Mouse (Mus musculus): Measurements from ENCODE around the gene Hoxc9. TPM values are rescaled to one million over a fixed set of nuclear protein-coding genes. Genes with fewer than 3 reads are reported as not detected.

The Hoxc9 gene
- polyA plus RNA-seq, 1 experiment from 2014 or later: not detected

DNA sequence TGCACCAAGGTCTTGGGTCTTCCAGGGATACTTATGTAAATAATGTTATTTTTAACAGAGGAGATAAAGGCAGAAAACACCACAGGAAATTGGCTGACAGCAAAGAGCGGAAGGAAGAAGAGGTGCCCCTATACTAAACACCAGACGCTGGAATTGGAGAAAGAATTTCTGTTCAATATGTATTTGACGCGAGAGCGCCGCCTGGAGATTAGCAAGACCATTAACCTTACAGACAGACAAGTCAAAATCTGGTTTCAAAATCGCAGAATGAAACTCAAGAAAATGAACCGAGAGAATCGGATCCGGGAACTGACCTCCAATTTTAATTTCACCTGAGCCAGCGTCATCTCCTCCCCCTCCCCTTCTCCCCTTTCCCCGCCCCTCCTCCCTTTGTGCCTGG is 5.5 kb upstream of the Hoxc9 start:
- Histone ChIP-seq H3K4me3 (no peak overlapping the region), H3K27ac (no peak overlapping the region), H3K9ac (no peak overlapping the region), H3K27me3 (peaks cover 99% of the 10 kb centered on the region), H3K4me1 (0 out of 2 replicates have a peak, but pooled peaks cover 5% of the 10 kb centered on the region), H3K4me2 (no peak overlapping the region), H3K9me3 (no peaks in the 10 kb centered on the region), H3K36me3 (no peaks in the 10 kb centered on the region)
- WGBS: 3% methylated on average over 12 of the region's 12 CpGs
- ATAC-seq (ENCODE audit: borderline replicate concordance, extremely low read depth, low FRiP score, low TSS enrichment): no peak

DNA sequence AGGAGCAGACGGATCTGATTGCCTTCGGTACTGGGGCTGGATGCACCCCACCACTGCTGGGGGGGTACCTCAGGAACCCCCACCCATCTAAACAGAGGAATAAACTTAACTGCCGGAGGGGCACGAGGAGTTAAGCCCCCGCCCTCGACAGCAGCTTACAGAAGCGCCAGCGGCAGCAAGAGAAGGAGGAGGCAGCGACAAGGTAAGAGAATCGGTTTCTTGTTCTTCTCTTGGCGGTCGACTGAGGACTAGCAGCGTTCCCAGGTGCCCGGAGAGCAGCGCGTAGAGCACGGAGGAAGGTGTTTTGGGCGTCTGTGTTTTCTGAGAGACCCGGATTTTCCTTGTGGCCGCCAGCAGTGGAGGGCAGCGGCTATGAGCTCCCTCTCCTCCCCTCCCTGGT is 4.0 kb upstream of the Hoxc9 start:
- Histone ChIP-seq H3K9me3 (no peaks in the 10 kb centered on the region), H3K9ac (no peak overlapping the region), H3K27me3 (peaks cover 99% of the 10 kb centered on the region), H3K4me1 (peaks cover 2% of the 10 kb centered on the region; the same call in 1 of the 2 replicates), H3K4me3 (no peak overlapping the region), H3K36me3 (no peaks in the 10 kb centered on the region), H3K4me2 (no peak overlapping the region), H3K27ac (no peak overlapping the region)
- ATAC-seq (ENCODE audit: borderline replicate concordance, extremely low read depth, low FRiP score, low TSS enrichment): no peak
- under 1% methylated on average over 21 of the region's 21 CpGs for WGBS

DNA sequence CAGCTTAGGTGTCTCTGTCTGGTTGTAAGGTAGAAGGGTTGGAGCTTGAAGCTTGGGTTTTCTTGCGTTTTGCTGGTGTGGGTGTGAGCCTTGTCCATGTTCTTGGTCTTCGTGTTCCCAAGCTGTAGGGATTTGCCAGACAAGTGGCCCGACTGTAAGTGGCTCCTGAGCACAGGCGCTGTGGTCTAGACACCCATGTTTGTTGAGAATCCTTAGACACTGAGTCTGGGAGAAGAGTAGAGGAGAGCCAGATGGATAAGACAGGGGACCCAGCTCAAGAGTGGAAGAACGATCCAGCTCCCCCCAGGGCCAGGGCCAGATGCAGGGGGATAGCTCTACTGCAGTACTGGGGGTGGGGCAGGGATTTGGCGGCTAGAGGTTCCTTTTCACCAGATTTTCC is 3.5 kb upstream of the Hoxc9 start:
- H3K27ac ChIP-seq: no peak overlapping the region
- no peak overlapping the region for H3K4me3 ChIP-seq
- H3K9ac ChIP-seq: no peak overlapping the region
- WGBS: 2% methylated on average over 6 of the region's 6 CpGs
- no peak overlapping the region for H3K4me2 ChIP-seq
- H3K4me1 ChIP-seq: peaks cover 4% of the 10 kb centered on the region; the same call in 1 of the 2 replicates
- H3K27me3 ChIP-seq: peaks cover 99% of the 10 kb centered on the region
- ATAC-seq (ENCODE audit: borderline replicate concordance, extremely low read depth, low FRiP score, low TSS enrichment): no peak
- H3K9me3 ChIP-seq: no peaks in the 10 kb centered on the region
- H3K36me3 ChIP-seq: no peaks in the 10 kb centered on the region

DNA sequence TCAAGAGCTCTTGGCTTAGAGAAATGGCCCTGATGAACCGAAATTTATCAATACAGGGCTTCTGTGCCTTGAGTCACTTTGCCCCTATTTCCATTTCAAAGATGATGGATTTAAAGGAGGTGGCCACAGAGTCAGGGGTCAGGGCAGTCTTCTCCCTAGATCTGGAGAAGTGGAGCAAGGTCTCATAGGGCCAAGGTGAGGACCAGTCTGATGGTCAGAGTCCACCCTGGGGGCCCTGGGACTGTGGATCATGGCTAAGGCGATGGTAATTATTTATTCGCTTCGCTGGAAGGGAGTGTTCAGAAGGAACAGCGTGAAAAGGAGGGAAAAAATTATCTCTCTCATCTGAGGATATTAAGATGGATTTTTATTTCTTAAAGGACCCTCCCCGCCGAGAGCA is 1.2 kb upstream of the Hoxc9 start:
- Histone ChIP-seq H3K4me1 (peaks cover 4% of the 10 kb centered on the region; the same call in 1 of the 2 replicates), H3K4me3 (no peak overlapping the region), H3K9me3 (no peaks in the 10 kb centered on the region), H3K9ac (no peak overlapping the region), H3K4me2 (no peak overlapping the region), H3K27me3 (peaks cover 100% of the 10 kb centered on the region), H3K27ac (no peak overlapping the region), H3K36me3 (no peaks in the 10 kb centered on the region)
- WGBS: 4% methylated on average over 7 of the region's 7 CpGs
- no peak for ATAC-seq (ENCODE audit: borderline replicate concordance, extremely low read depth, low FRiP score, low TSS enrichment)

DNA sequence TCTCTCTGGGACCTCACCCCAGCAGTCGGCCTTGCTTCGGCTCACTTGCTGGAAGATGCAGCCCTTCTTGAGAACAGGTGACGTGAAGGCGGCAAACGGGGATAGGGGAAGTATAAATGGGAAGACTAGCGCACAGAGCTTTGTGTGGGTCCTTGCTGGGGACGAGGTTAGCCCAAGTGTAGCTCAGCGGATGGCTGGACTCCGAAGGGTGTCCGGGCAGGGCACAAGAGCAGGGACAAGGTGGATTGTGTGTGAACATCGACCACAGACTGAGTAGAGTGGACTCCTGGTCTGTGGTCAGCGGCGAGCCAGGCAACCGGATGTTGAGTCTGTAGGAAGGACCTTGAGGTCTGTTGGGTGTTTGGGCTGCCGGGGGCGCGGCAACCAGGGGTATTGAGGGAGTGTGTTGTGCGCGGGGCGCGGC is 539 bp upstream of the Hoxc9 start:
- no peak overlapping the region for H3K27ac ChIP-seq
- no peaks in the 10 kb centered on the region for H3K36me3 ChIP-seq
- H3K4me2 ChIP-seq: no peak overlapping the region
- ATAC-seq (ENCODE audit: borderline replicate concordance, extremely low read depth, low FRiP score, low TSS enrichment): no peak
- no peak overlapping the region for H3K4me3 ChIP-seq
- H3K9ac ChIP-seq: no peak overlapping the region
- peaks cover 100% of the 10 kb centered on the region for H3K27me3 ChIP-seq
- peaks cover 4% of the 10 kb centered on the region; the same call in 1 of the 2 replicates for H3K4me1 ChIP-seq
- under 1% methylated on average over 21 of the region's 21 CpGs for WGBS
- no peaks in the 10 kb centered on the region for H3K9me3 ChIP-seq

DNA sequence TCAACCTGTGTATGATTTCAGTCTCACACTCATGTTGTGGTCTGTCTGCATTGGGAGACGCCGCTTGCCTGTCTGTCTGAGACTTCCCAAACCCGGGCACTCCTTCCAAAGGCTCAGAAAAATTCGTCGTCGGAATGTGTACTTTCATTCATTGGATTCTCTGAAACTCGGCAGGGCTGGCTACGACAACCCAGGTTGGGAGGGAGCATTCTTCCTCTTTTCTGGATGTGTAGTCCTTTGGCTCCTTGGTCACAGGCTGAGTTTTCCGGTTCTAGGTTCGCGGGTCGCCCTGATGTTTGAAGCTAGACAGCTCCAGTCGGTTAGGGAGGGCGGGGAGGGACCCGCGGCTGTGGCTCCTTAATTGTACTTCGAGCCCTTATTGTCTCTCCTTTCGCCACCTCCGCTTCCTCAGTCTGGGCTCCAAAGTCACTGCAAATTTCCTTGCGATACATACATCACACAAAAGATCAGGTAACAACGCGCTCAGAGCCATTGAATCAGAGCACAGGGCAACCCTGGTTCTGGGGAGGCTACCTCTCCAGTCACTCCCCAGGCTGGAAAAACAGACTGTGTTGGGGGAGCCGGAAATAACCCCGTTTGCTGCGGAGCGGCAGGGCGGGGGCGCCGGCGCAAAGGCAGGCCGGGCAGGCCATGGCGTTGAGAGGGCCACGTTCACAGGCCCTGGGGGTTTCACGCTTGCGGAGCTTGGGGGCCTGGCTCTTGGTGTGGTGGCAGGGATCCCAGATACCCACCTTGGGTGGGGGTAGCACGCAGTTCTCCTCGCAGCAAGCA is 588 bp downstream of the Hoxc9 start:
- Histone ChIP-seq H3K27me3 (peaks cover 100% of the 10 kb centered on the region), H3K9ac (no peak overlapping the region), H3K4me2 (peak overlapping the region; percentile 14; the same call in 1 of the 2 replicates)

DNA sequence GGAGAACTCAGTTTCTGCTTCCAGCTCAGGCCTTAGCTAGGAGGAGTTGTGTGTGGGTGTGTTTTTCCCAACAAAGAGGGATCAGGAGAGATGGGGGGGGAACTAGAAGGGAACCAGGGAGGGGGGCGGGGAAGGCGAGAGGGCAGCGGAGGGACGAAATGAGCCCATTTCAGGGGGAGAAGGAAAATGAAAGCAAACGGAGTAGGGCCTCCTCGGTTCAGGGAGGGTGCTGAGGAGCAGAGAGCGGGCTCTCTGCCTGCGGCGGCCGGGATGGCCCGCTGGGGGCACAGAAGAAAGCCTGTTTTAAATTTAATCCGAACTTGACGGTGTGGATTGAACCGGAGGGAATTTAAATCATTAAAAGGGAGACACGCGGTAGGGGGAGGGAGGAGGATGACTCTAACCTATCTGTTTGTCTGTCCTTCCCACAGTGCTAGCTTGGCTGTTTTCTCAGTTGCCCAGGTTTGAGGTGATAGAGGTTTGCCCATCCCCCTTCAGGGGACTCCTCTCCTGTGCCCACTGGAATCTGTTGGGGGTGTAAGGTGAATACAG is 1.3 kb downstream of the Hoxc9 start:
- 2% methylated on average over 16 of the region's 16 CpGs for WGBS
- Histone ChIP-seq H3K27ac (no peak overlapping the region), H3K9me3 (no peaks in the 10 kb centered on the region), H3K9ac (no peak overlapping the region), H3K27me3 (peaks cover 100% of the 10 kb centered on the region), H3K4me1 (peaks cover 11% of the 10 kb centered on the region), H3K4me3 (0 out of 2 replicates have a peak overlapping the region, but pooled peaks have one; percentile 8), H3K36me3 (no peaks in the 10 kb centered on the region), H3K4me2 (peak overlapping the region; percentile 14; the same call in 1 of the 2 replicates)
- ATAC-seq (ENCODE audit: borderline replicate concordance, extremely low read depth, low FRiP score, low TSS enrichment): no peak

More for the DNA sequence above, 588 bp downstream of the Hoxc9 start:
- Histone ChIP-seq H3K36me3 (no peaks in the 10 kb centered on the region), H3K9me3 (no peaks in the 10 kb centered on the region), H3K27ac (no peak overlapping the region), H3K4me3 (0 out of 2 replicates have a peak overlapping the region, but pooled peaks have one; percentile 8), H3K4me1 (peaks cover 10% of the 10 kb centered on the region)
- ATAC-seq (ENCODE audit: borderline replicate concordance, extremely low read depth, low FRiP score, low TSS enrichment): no peak
- WGBS: 1% methylated on average over 37 of the region's 37 CpGs

DNA sequence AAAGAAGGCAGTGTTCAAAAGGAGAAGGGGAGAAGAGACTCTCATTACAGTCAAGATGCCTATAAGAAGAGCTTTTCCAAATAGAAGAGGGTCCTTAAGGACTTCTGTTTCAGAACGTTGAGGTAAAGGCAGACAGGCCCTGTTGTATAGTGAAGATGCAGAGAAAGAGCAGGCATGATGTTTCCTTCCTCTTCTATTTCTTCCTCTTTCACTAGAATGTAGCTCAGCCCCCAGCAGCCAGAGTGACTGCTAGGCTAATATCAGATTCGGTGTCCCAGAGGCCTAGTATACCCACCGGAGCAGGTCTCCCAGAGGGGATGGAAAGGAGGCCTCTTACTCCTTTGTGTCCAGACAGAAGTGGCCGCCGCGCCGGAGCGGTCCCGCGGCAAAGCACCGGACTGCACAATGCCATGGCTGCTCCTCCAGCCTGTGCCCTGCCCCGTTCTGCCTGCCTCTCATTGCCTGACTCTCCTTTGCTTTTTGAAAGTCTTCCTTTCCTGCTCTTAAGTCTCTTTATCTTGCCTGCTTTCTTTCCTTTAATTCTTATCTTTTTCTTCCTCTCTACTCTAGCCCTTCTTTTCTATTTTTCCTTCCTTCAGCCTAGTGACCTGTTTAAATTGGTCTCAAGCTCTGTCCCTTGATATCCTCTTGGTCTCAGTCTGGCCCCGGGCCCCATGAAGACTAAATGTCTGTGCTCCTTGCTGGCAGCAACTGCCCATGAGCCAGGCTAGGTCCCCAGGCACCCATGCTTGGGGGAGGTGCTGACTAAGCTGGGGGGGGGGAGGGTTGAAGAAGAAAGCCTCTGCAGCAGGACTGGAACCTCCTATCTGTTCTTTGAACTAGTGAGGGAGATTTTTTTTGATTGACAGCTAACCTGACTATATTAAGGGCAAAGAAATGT is 2.6 kb downstream of the Hoxc9 start:
- Histone ChIP-seq H3K9ac (no peak overlapping the region), H3K9me3 (no peaks in the 10 kb centered on the region), H3K4me3 (no peak overlapping the region), H3K4me2 (no peak overlapping the region), H3K27me3 (peaks cover 100% of the 10 kb centered on the region), H3K27ac (no peak overlapping the region), H3K4me1 (peaks cover 11% of the 10 kb centered on the region), H3K36me3 (no peaks in the 10 kb centered on the region)
- ATAC-seq (ENCODE audit: borderline replicate concordance, extremely low read depth, low FRiP score, low TSS enrichment): no peak
- WGBS: 2% methylated on average over 13 of the region's 13 CpGs

DNA sequence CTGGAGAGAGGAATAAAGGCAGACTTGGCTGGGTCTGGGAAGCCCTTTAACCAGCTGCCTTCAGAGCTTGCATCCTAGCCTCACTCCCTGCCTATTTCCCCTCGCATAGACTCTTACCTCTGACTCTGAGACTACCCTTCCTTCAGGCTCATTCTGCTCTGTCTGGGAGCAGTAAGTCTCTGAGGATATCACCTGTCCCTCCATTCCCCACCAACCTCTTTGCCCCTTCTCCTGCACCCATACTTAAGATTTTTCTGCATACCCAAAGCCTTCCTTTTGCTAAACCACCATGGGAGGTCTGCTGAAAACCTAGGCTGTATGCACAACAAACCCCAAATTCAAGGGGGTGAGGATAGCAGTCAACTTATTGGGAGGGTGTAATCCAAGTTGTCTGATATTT is 3.7 kb downstream of the Hoxc9 start:
- no peak for ATAC-seq (ENCODE audit: borderline replicate concordance, extremely low read depth, low FRiP score, low TSS enrichment)
- no peaks in the 10 kb centered on the region for H3K36me3 ChIP-seq
- no peak overlapping the region for H3K27ac ChIP-seq
- no peaks in the 10 kb centered on the region for H3K9me3 ChIP-seq
- no peak overlapping the region for H3K9ac ChIP-seq
- H3K27me3 ChIP-seq: peaks cover 100% of the 10 kb centered on the region
- H3K4me3 ChIP-seq: no peak overlapping the region
- H3K4me2 ChIP-seq: no peak overlapping the region
- 0% methylated on average over 1 of the region's 1 CpGs for WGBS
- peaks cover 11% of the 10 kb centered on the region for H3K4me1 ChIP-seq

DNA sequence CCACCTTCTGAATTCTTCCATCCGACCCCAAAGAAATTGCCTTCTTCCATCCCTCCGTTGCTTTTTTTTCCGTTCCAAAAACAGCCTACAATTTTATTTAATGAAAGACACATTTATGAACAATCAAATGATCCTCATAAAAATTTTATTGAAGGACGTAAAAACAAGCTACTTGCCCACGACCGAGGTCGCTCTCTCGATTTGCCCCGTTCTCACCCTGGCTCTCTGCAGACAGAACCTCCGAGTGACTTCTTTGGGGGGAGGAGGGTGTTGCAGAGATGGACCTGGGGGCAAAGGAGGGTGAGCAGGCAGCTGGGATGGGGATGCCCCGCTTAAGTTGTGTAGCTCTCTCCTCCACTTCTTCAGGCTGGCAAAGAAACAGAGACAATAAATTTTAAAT is 4.1 kb downstream of the Hoxc9 start:
- H3K4me1 ChIP-seq: peaks cover 11% of the 10 kb centered on the region
- H3K4me3 ChIP-seq: no peak overlapping the region
- ATAC-seq (ENCODE audit: borderline replicate concordance, extremely low read depth, low FRiP score, low TSS enrichment): no peak
- no peak overlapping the region for H3K4me2 ChIP-seq
- 4% methylated on average over 11 of the region's 11 CpGs for WGBS
- H3K9me3 ChIP-seq: no peaks in the 10 kb centered on the region
- H3K27me3 ChIP-seq: peaks cover 100% of the 10 kb centered on the region
- no peak overlapping the region for H3K9ac ChIP-seq
- H3K36me3 ChIP-seq: no peaks in the 10 kb centered on the region
- H3K27ac ChIP-seq: no peak overlapping the region

DNA sequence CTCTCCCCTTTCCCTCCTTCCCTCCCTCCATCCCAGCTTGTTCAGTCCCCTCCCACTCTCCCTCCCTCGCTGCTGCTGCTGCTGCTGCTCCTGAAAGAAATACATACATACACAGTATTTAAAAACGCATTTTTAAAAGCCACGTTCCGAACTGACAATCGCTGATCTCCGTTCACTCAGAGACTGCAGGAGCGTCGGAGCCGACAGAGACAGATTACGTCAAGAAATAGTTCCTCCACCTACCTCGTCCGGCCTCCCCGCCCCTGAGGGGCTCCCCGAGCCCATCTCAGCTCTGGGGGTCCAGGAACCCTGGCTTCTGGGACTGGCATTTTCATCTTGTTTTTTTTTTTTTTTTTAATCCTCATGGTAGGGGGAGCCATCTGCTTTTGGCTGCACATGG is 4.7 kb downstream of the Hoxc9 start:
- H3K27me3 ChIP-seq: peaks cover 100% of the 10 kb centered on the region
- H3K9me3 ChIP-seq: no peaks in the 10 kb centered on the region
- no peak overlapping the region for H3K27ac ChIP-seq
- no peak overlapping the region for H3K4me3 ChIP-seq
- peaks cover 11% of the 10 kb centered on the region for H3K4me1 ChIP-seq
- under 1% methylated on average over 14 of the region's 14 CpGs for WGBS
- no peaks in the 10 kb centered on the region for H3K36me3 ChIP-seq
- ATAC-seq (ENCODE audit: borderline replicate concordance, extremely low read depth, low FRiP score, low TSS enrichment): no peak
- H3K9ac ChIP-seq: no peak overlapping the region
- H3K4me2 ChIP-seq: peak overlapping the region; percentile 37; the same call in 1 of the 2 replicates
